Mouse (Mus musculus) kidney, embryonic 16.5 days (tissue): ENCODE measurements around the gene Prpf18. TPM values are rescaled to one million over a fixed set of nuclear protein-coding genes. Genes with fewer than 3 reads are reported as not detected.
"Not testable (repeated sequence)": the region's sequence is repeated elsewhere in the genome, so short reads cannot be mapped to it uniquely, and the experiment has no call there.

Source experiments
- ATAC-seq: fragments of 200-750 bp; cut with Nextera tagmentation; 2 replicates; pipeline ENCODE4 v1.8.0; 2017; ENCODE audit warnings: moderate TSS enrichment; ENCODE audit not compliant: low FRiP score, low TSS enrichment
- H3K27ac ChIP-seq: fragments of 300-500 bp; sonication (generic); 2 replicates; pipeline ENCODE4 v1.5.1; 2014; ENCODE audit warnings: low read length
- H3K27me3 ChIP-seq: fragments of 300-500 bp; sonication (generic); 2 replicates; pipeline ENCODE4 v1.6.1; 2014; ENCODE audit warnings: low read length, control low read depth, mixed read lengths; ENCODE audit not compliant: insufficient read depth
- H3K36me3 ChIP-seq: fragments of 300-500 bp; sonication (generic); 2 replicates; pipeline ENCODE4 v1.6.1; 2014; ENCODE audit warnings: low read length, control low read depth, mixed read lengths; ENCODE audit not compliant: insufficient read depth
- H3K4me1 ChIP-seq: fragments of 300-500 bp; sonication (generic); 2 replicates; pipeline ENCODE4 v1.6.1; 2014; ENCODE audit warnings: low read length, control low read depth, mixed read lengths; ENCODE audit not compliant: insufficient read depth
- H3K4me2 ChIP-seq: fragments of 300-500 bp; sonication (generic); replicated peaks from 2 replicates; pipeline ENCODE4 v1.6.1; 2014; ENCODE audit warnings: low read depth, low read length
- H3K4me3 ChIP-seq: fragments of 300-500 bp; sonication (generic); 2 replicates; pipeline ENCODE4 v1.5.1; 2014; ENCODE audit warnings: mild to moderate bottlenecking, low read length
- H3K9ac ChIP-seq: fragments of 300-500 bp; sonication (generic); replicated peaks from 2 replicates; pipeline ENCODE4 v1.6.1; 2014; ENCODE audit warnings: low read length
- H3K9me3 ChIP-seq: fragments of 300-500 bp; sonication (generic); 2 replicates; pipeline ENCODE4 v1.6.1; 2016; ENCODE audit warnings: low read length, control low read depth
- WGBS: fragments of 180-500 bp; shearing (Covaris S2); extraction: QIAGEN DNeasy Blood & Tissue Kit; methylation state at CpG from one replicate; pipeline ENCODE4 v1.1.7; 2014; 5-methylcytosine and 5-hydroxymethylcytosine counted together
- polyA plus RNA-seq: library from polyadenylated mRNA; unstranded; fragments of >200 nt; fragmentation: Nextera tagmentation; extraction: Ambion mirVana; gene quantifications from 2 replicates; pipeline ENCODE4 v1.2.1, GENCODE M21; 2015

The Prpf18 gene
- polyA plus RNA-seq, 1 experiment from 2014 or later = 40.1 TPM

- Histone ChIP-seq H3K36me3 (peaks cover 14% of the 10 kb centered on the region), H3K4me1 (peaks cover 17% of the 10 kb centered on the region)
- H3K27me3 ChIP-seq, H3K4me2 ChIP-seq, H3K4me3 ChIP-seq, ATAC-seq, H3K27ac ChIP-seq, H3K9ac ChIP-seq, H3K9me3 ChIP-seq: not testable (repeated sequence)
Measured at GRCm38 (mm10) chr2:4619126-4619525, 32.8 kb downstream of the Prpf18 start.

- Histone ChIP-seq H3K36me3 (peaks cover 13% of the 10 kb centered on the region), H3K4me2 (no peak overlapping the region), H3K9me3 (no peaks in the 10 kb centered on the region), H3K27me3 (no peaks in the 10 kb centered on the region), H3K4me1 (peaks cover 17% of the 10 kb centered on the region), H3K4me3 (no peak overlapping the region), H3K27ac (no peak overlapping the region), H3K9ac (no peak overlapping the region)
- WGBS = 92% methylated on average over 4 of the region's 4 CpGs
- no peak for ATAC-seq
Measured at GRCm38 (mm10) chr2:4616995-4617394, 34.9 kb downstream of the Prpf18 start.

DNA sequence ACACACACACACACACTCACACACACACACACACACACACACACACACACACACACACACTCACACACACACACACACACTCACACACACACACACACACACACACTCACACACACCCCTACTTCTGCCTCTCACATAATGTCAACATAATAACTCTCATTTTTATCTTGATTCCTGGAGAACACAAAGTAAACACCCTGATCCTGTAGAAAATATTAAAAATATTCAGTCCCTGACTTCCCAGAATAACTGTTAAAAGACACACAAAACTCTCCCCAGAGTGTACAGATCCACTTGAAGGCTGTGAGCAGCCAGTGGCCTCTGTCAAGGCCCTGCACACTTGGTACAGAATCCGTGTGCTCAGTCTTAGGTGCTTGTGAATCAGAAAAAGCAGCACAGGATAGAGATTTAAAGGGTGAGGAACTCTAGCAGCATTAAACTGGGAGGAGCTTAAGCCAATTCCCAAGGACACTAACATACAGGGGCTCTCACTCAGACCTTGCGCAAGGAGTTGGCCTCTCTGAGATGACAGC is 36.8 kb downstream of the Prpf18 start:
- WGBS = 84% methylated on average over 2 of the region's 2 CpGs
- Histone ChIP-seq H3K4me1 (peaks cover under 1% of the 10 kb centered on the region; the same call in 1 of the 2 replicates), H3K4me2 (no peak overlapping the region), H3K27ac (no peak overlapping the region), H3K4me3 (no peak overlapping the region), H3K27me3 (no peaks in the 10 kb centered on the region), H3K36me3 (peaks cover 24% of the 10 kb centered on the region), H3K9ac (no peak overlapping the region), H3K9me3 (no peaks in the 10 kb centered on the region)
- no peak for ATAC-seq

DNA sequence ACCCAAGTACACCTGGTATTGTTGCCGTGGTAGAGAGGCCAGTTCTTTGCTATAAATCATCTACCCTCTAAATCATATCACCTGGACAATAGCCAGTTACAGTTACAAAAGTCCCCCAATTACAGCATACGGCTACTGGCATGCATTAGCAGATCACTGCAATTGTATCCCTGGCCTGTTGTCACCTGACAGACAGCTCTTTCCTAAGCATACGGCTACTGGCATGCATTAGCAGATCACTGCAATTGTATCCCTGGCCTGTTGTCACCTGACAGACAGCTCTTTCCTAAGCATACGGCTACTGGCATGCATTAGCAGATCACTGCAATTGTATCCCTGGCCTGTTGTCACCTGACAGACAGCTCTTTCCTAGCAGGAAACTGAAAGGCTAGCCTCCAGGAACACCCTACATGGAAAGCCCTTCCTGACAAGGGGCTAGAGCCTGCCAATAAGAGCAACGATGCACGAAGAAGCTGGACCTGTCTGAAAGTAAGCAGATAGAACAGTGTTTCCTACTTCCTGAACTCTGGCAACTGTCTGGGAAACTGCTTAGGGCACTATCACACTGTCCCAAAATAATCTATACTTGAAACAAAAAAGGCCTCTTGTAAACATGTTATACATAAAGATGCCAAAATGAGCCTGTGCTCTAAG is 37.5 kb downstream of the Prpf18 start:
- H3K9ac ChIP-seq, ATAC-seq, H3K4me2 ChIP-seq, H3K27ac ChIP-seq, H3K9me3 ChIP-seq, H3K4me3 ChIP-seq, H3K4me1 ChIP-seq, H3K27me3 ChIP-seq: not testable (repeated sequence)
- H3K36me3 ChIP-seq = peaks cover 26% of the 10 kb centered on the region
- WGBS = 35% methylated on average over 6 of the region's 6 CpGs

- Histone ChIP-seq H3K36me3 (peaks cover 53% of the 10 kb centered on the region), H3K9me3 (no peaks in the 10 kb centered on the region), H3K4me1 (0 out of 2 replicates have a peak, but pooled peaks cover 2% of the 10 kb centered on the region), H3K27me3 (no peaks in the 10 kb centered on the region), H3K4me2 (no peak overlapping the region), H3K9ac (no peak overlapping the region), H3K27ac (no peak overlapping the region), H3K4me3 (no peak overlapping the region)
- WGBS = 62% methylated on average over 10 of the region's 10 CpGs
- ATAC-seq = no peak
Measured at GRCm38 (mm10) chr2:4611704-4612103, 40.2 kb downstream of the Prpf18 start.

GRCm38 (mm10) chr2:4611295-4611694 is 40.6 kb downstream of the Prpf18 start:
- H3K4me2 ChIP-seq = no peak overlapping the region
- peak; percentile 55; the same call in 1 of the 2 replicates for ATAC-seq
- H3K27me3 ChIP-seq = no peaks in the 10 kb centered on the region
- H3K9me3 ChIP-seq = no peaks in the 10 kb centered on the region
- H3K27ac ChIP-seq = no peak overlapping the region
- no peak overlapping the region for H3K4me3 ChIP-seq
- H3K36me3 ChIP-seq = peaks cover 57% of the 10 kb centered on the region
- 43% methylated on average over 6 of the region's 6 CpGs for WGBS
- H3K9ac ChIP-seq = no peak overlapping the region
- H3K4me1 ChIP-seq = 0 out of 2 replicates have a peak, but pooled peaks cover 2% of the 10 kb centered on the region

- H3K27ac ChIP-seq = no peak overlapping the region
- WGBS = 64% methylated on average over 10 of the region's 10 CpGs
- no peaks in the 10 kb centered on the region for H3K9me3 ChIP-seq
- no peak overlapping the region for H3K4me2 ChIP-seq
- no peak overlapping the region for H3K4me3 ChIP-seq
- no peak overlapping the region for H3K9ac ChIP-seq
- H3K27me3 ChIP-seq = no peaks in the 10 kb centered on the region
- 0 out of 2 replicates have a peak, but pooled peaks cover 2% of the 10 kb centered on the region for H3K4me1 ChIP-seq
- peaks cover 67% of the 10 kb centered on the region for H3K36me3 ChIP-seq
- no peak for ATAC-seq
Measured at GRCm38 (mm10) chr2:4609433-4609832, 42.5 kb downstream of the Prpf18 start.

GRCm38 (mm10) chr2:4608253-4608652 is 43.7 kb downstream of the Prpf18 start:
- H3K36me3 ChIP-seq = peaks cover 76% of the 10 kb centered on the region
- no peaks in the 10 kb centered on the region for H3K9me3 ChIP-seq
- no peak overlapping the region for H3K4me2 ChIP-seq
- H3K4me3 ChIP-seq = no peak overlapping the region
- 0 out of 2 replicates have a peak, but pooled peaks cover 2% of the 10 kb centered on the region for H3K4me1 ChIP-seq
- 86% methylated on average over 3 of the region's 3 CpGs for WGBS
- H3K9ac ChIP-seq = no peak overlapping the region
- ATAC-seq = no peak
- no peak overlapping the region for H3K27ac ChIP-seq
- H3K27me3 ChIP-seq = no peaks in the 10 kb centered on the region

DNA sequence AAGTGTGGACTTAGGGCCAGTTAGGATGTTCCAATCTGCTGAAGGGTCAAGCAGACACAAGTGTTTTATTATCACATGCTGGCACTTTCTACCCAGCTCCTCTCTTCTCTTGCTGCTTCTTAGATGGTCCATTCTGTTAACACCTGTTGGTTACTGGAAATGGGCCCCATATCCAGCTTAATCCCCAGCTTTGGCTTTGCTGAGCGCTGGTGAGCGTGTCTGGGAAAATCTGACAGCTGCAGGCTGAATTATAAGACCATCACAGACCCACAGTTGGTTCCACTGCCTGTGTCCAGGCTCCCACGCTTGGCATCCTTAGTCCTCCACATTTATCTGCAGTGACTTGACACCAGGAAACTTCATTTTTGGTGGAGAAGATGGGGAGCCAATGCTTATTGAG is 45.4 kb downstream of the Prpf18 start:
- no peak overlapping the region for H3K27ac ChIP-seq
- H3K9ac ChIP-seq = no peak overlapping the region
- 0 out of 2 replicates have a peak, but pooled peaks cover 2% of the 10 kb centered on the region for H3K4me1 ChIP-seq
- H3K36me3 ChIP-seq = peaks cover 76% of the 10 kb centered on the region
- no peak overlapping the region for H3K4me3 ChIP-seq
- no peak for ATAC-seq
- 95% methylated on average over 3 of the region's 3 CpGs for WGBS
- no peak overlapping the region for H3K4me2 ChIP-seq
- no peaks in the 10 kb centered on the region for H3K9me3 ChIP-seq
- no peaks in the 10 kb centered on the region for H3K27me3 ChIP-seq

DNA sequence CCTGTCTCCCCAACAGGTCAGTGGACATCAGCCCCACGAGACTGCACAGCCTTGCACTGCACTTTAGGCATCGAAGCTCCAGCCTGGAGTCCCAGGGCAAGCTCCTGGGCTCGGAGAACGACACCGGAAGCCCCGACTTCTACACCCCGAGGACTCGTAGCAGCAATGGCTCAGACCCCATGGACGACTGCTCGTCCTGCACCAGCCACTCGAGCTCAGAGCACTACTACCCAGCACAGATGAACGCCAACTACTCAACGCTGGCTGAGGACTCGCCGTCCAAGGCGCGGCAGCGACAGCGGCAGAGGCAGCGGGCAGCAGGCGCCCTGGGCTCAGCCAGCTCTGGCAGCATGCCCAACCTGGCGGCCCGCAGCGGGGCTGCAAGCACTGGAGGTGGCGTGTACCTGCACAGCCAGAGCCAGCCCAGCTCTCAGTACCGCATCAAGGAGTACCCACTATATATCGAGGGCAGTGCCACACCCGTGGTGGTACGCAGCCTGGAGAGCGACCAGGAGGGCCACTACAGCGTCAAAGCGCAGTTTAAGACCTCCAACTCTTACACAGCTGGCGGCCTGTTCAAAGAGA is 48.5 kb downstream of the Prpf18 start:
- H3K36me3 ChIP-seq = peaks cover 63% of the 10 kb centered on the region
- 85% methylated on average over 33 of the region's 33 CpGs for WGBS

More for the DNA sequence above, 48.5 kb downstream of the Prpf18 start:
- Histone ChIP-seq H3K9ac (no peak overlapping the region), H3K27ac (no peak overlapping the region), H3K4me1 (peaks cover 8% of the 10 kb centered on the region; the same call in 1 of the 2 replicates), H3K4me2 (no peak overlapping the region), H3K9me3 (no peaks in the 10 kb centered on the region), H3K4me3 (no peak overlapping the region), H3K27me3 (no peaks in the 10 kb centered on the region)
- peak; percentile 43; the same call in 1 of the 2 replicates for ATAC-seq
